Mouse (Mus musculus): ENCODE results near the gene Vill.

The Vill gene

GRCm38 (mm10) chr9:119082039-119082438 is 29.5 kb downstream of the Vill start:
- DNase-seq = no peak

GRCm38 (mm10) chr9:119082656-119083430 is 30.3 kb downstream of the Vill start:
- DNase-seq = no peak

GRCm38 (mm10) chr9:119083966-119084365 is 31.4 kb downstream of the Vill start:
- DNase-seq = no peak

GRCm38 (mm10) chr9:119086451-119086850 is 33.9 kb downstream of the Vill start:
- no peak for DNase-seq

- no peak for DNase-seq
Observed at GRCm38 (mm10) chr9:119087309-119087708, 34.7 kb downstream of the Vill start.

- DNase-seq = peak; percentile 69
Observed at GRCm38 (mm10) chr9:119088148-119088801, 35.7 kb downstream of the Vill start.

- DNase-seq = no peak
Observed at GRCm38 (mm10) chr9:119089437-119089836, 36.9 kb downstream of the Vill start.

GRCm38 (mm10) chr9:119090462-119090861 is 37.9 kb downstream of the Vill start:
- no peak for DNase-seq

GRCm38 (mm10) chr9:119091581-119092310 is 39.2 kb downstream of the Vill start:
- DNase-seq = no peak

GRCm38 (mm10) chr9:119092473-119093418 is 40.2 kb downstream of the Vill start:
- no peak for DNase-seq

- peak; percentile 17 for DNase-seq
Observed at GRCm38 (mm10) chr9:119093419-119094295, 41.1 kb downstream of the Vill start, which contains the start of gene Plcd1. Gene Plcd1, minus strand, starts transcription at chr9:119093502.

- no peak for DNase-seq
Observed at GRCm38 (mm10) chr9:119094462-119095109, 42.0 kb downstream of the Vill start.

GRCm38 (mm10) chr9:119100177-119100898 is 47.8 kb downstream of the Vill start:
- peak; percentile 17 for DNase-seq

GRCm38 (mm10) chr9:119101992-119102782 is 49.6 kb downstream of the Vill start, which contains the start of gene Dlec1:
Gene Dlec1, plus strand, starts transcription at chr9:119102478.
- DNase-seq = peak; percentile 68

GRCm38 (mm10) chr9:119102783-119103113 is 50.2 kb downstream of the Vill start:
- no peak for DNase-seq

GRCm38 (mm10) chr9:119107566-119107965 is 55.0 kb downstream of the Vill start:
- DNase-seq = peak; percentile 18

GRCm38 (mm10) chr9:119109685-119110353 is 57.2 kb downstream of the Vill start:
- DNase-seq = no peak

GRCm38 (mm10) chr9:119110640-119111039 is 58.1 kb downstream of the Vill start:
- no peak for DNase-seq

GRCm38 (mm10) chr9:119114911-119115310 is 62.3 kb downstream of the Vill start:
- DNase-seq = no peak

All from thymus, postnatal 25 days (tissue).